Mouse (Mus musculus): ENCODE measurements around the gene Tmem251. TPM values are rescaled to one million over a fixed set of nuclear protein-coding genes. Genes with fewer than 3 reads are reported as not detected.

Tmem251 gene
- 4.5 TPM for polyA plus RNA-seq (2012; fragmentation: generic; extraction: Trizol)
- long read RNA-seq, experiment 1, transcript Tmem251-201 (2 exons, 3,367 nt) = major isoform, 24 of 31 reads
- long read RNA-seq, experiment 1, partial matches to known transcripts = 1 of 31 reads
- long read RNA-seq, experiment 1, other reads (novel, unspliced or antisense) = 6 of 31 reads
- long read RNA-seq, experiment 2, transcript Tmem251-201 (2 exons, 3,367 nt) = major isoform, 7 of 10 reads
- long read RNA-seq, experiment 2, partial matches to known transcripts = 0 of 10 reads
- long read RNA-seq, experiment 2, other reads (novel, unspliced or antisense) = 3 of 10 reads

- TF ChIP-seq MAX (IDR thresholded peaks at IDR 0.05) = no peak
- TF ChIP-seq FOSL1 (IDR thresholded peaks at IDR 0.05; ENCODE audit: insufficient read depth, low read length, poor library complexity, severe bottlenecking) = no peak
- TF ChIP-seq CTCF (IDR thresholded peaks at IDR 0.05; ENCODE audit: control insufficient read depth, insufficient read depth, insufficient read length) = no peak
- TF ChIP-seq MYOG (IDR thresholded peaks at IDR 0.05; ENCODE audit: control insufficient read depth, extremely low read depth, insufficient read length) = no peak
- TF ChIP-seq CEBPB (IDR thresholded peaks at IDR 0.05; ENCODE audit: low read depth) = no peak
- no peak for TF ChIP-seq USF1 (IDR thresholded peaks at IDR 0.05; ENCODE audit: low read depth)
- TF ChIP-seq MYOD1 (IDR thresholded peaks at IDR 0.05; ENCODE audit: control insufficient read depth, insufficient read length, low read depth) = no peak
- Histone ChIP-seq H3K27me3 (ENCODE audit: control insufficient read depth, insufficient read depth, insufficient read length) (no peaks in the 10 kb centered on the region), H3K79me2 (ENCODE audit: control insufficient read depth, insufficient read depth) (peaks cover 66% of the 10 kb centered on the region), H3K36me3 (ENCODE audit: control insufficient read depth, insufficient read depth) (peaks cover 24% of the 10 kb centered on the region), H3K79me3 (ENCODE audit: low read depth) (peaks cover 37% of the 10 kb centered on the region), H3K4me3 (ENCODE audit: insufficient read depth, poor library complexity, severe bottlenecking) (peak within 1 kb of the TSS; percentile 61), H3ac (ENCODE audit: control insufficient read depth, insufficient read length, low read depth) (peak within 1 kb of the TSS; percentile 84)
Observed at GRCm38 (mm10) chr12:102743589-102744574, at the start of gene Tmem251, which contains the start of gene Moap1. Tmem251 (plus strand) TSS chr12:102743762. Moap1 (minus strand) TSS chr12:102743661.

DNA sequence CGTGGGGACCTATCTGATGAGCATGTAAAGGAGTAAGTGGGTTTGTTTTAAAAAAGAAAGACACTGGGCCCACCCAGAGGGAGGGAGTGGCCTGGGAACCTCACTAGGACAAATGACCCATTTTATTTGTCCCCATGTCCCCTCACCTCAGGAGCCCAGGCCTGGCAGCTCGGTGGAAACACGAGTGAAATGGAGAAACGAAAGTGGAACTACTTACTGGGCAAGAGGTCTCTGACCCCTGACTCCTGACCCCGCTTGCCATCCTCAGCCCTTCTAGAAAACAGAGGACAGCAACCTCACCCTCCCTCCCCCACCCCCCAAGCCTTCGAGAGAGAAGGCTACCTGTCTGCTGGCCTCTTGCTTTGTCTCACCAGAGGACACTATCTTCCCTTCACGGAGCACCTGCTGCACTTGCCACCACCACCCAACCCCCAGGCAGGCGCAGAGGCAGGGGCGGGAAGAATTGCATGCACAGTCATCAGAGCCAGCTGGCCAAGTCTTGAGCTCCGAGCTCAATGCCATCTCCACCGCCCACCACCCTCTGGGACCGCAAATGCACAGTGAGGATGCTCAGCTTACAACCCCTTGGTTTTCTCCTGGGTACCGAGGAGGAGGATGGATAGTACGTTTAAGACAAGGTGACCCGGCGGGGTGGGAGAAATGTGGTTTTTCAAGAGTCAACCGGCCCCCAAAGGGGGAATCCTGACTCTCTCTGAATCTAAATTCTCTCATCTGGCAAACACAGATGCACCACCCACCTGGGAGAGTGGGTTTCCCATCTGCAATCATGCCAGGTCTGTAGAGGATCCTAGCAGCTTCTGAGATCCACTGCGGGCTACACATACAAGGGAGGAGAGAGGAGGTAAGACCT lies 48.0 kb upstream of the Tmem251 start:
- TF ChIP-seq USF1 (IDR thresholded peaks at IDR 0.05; ENCODE audit: low read depth) = no peak
- TF ChIP-seq MYOD1 (IDR thresholded peaks at IDR 0.05; ENCODE audit: control insufficient read depth, insufficient read length, low read depth) = no peak
- no peak for TF ChIP-seq MYOG (IDR thresholded peaks at IDR 0.05; ENCODE audit: control insufficient read depth, extremely low read depth, insufficient read length)
- TF ChIP-seq FOSL1 (IDR thresholded peaks at IDR 0.05; ENCODE audit: insufficient read depth, low read length, poor library complexity, severe bottlenecking) = no peak
- no peak for TF ChIP-seq CEBPB (IDR thresholded peaks at IDR 0.05; ENCODE audit: low read depth)
- no peak for TF ChIP-seq MAX (IDR thresholded peaks at IDR 0.05)
- TF ChIP-seq CTCF (IDR thresholded peaks at IDR 0.05; ENCODE audit: control insufficient read depth, insufficient read depth, insufficient read length) = no peak
- Histone ChIP-seq H3K4me3 (ENCODE audit: insufficient read depth, poor library complexity, severe bottlenecking) (no peak overlapping the region), H3K79me2 (ENCODE audit: control insufficient read depth, insufficient read depth) (no peaks in the 10 kb centered on the region), H3K27me3 (ENCODE audit: control insufficient read depth, insufficient read depth, insufficient read length) (no peaks in the 10 kb centered on the region), H3K36me3 (ENCODE audit: control insufficient read depth, insufficient read depth) (no peaks in the 10 kb centered on the region), H3ac (ENCODE audit: control insufficient read depth, insufficient read length, low read depth) (no peak overlapping the region), H3K79me3 (ENCODE audit: low read depth) (no peaks in the 10 kb centered on the region)

DNA sequence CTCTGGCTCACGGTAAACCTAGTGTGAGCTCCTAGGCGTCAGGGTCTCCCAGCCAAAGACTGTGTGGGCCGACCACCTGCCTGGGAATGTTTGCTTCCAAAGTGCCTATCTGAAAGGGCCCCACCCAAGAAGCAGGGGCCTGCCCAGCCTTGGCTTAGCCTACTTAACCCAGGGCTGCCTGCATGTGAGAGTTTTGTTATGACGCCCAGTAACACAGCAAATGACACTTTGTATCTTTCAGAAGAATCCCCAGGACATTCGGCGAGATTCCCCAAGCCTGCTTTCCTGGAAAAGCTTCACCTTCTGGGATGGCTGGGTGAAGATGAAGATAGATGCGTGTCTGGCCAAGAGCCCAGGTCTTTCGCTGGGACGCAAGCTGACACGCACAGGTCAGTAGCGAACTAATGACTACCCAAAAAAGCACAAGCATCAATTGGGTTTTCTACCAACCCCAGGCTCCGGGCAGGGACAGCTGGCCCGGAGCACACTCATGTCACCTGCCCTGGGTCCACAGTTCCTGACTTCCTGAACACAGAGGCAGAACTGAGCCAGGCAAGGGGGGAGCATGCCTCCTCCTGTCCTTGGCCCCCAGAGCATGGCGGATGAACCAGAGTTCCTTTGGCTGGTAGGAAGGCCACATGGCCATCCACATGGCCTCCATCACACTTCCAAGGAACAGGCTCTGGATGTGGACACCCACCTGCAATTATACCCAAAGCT lies 46.8 kb upstream of the Tmem251 start:
- no peaks in the 10 kb centered on the region for H3K79me3 ChIP-seq (ENCODE audit: low read depth)
- no peaks in the 10 kb centered on the region for H3K27me3 ChIP-seq (ENCODE audit: control insufficient read depth, insufficient read depth, insufficient read length)
- H3K4me3 ChIP-seq (ENCODE audit: insufficient read depth, poor library complexity, severe bottlenecking) = no peak overlapping the region
- H3ac ChIP-seq (ENCODE audit: control insufficient read depth, insufficient read length, low read depth) = no peak overlapping the region
- H3K79me2 ChIP-seq (ENCODE audit: control insufficient read depth, insufficient read depth) = no peaks in the 10 kb centered on the region
- no peaks in the 10 kb centered on the region for H3K36me3 ChIP-seq (ENCODE audit: control insufficient read depth, insufficient read depth)
- no peak for TF ChIP-seq USF1 (IDR thresholded peaks at IDR 0.05; ENCODE audit: low read depth)
- TF ChIP-seq CTCF (IDR thresholded peaks at IDR 0.05; ENCODE audit: control insufficient read depth, insufficient read depth, insufficient read length) = no peak
- no peak for TF ChIP-seq MYOD1 (IDR thresholded peaks at IDR 0.05; ENCODE audit: control insufficient read depth, insufficient read length, low read depth)
- no peak for TF ChIP-seq CEBPB (IDR thresholded peaks at IDR 0.05; ENCODE audit: low read depth)
- TF ChIP-seq FOSL1 (IDR thresholded peaks at IDR 0.05; ENCODE audit: insufficient read depth, low read length, poor library complexity, severe bottlenecking) = no peak
- TF ChIP-seq MAX (IDR thresholded peaks at IDR 0.05) = no peak
- no peak for TF ChIP-seq MYOG (IDR thresholded peaks at IDR 0.05; ENCODE audit: control insufficient read depth, extremely low read depth, insufficient read length)

DNA sequence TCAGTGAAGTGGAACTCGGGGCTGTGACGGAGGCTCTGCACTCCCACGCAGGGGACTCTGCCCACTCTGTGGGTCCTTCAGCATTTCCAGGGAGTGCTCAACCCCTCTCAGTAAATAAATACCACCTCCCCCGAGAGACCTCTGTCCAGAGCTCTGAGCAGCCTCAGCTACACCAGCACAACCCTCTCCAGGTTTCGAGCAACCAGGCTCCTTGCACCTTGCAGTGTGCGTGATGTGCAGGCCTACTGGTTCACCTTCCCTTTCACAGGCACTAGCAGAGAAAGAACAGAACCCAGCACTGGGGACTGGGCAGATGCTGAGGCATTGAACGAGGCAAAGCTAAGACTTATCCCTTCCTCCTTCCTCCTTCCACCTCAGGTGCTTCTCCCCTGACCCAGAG lies 46.2 kb upstream of the Tmem251 start:
- TF ChIP-seq USF1 (IDR thresholded peaks at IDR 0.05; ENCODE audit: low read depth) (no peak), MYOG (IDR thresholded peaks at IDR 0.05; ENCODE audit: control insufficient read depth, extremely low read depth, insufficient read length) (no peak), CTCF (IDR thresholded peaks at IDR 0.05; ENCODE audit: control insufficient read depth, insufficient read depth, insufficient read length) (no peak), MYOD1 (IDR thresholded peaks at IDR 0.05; ENCODE audit: control insufficient read depth, insufficient read length, low read depth) (no peak), FOSL1 (IDR thresholded peaks at IDR 0.05; ENCODE audit: insufficient read depth, low read length, poor library complexity, severe bottlenecking) (no peak), CEBPB (IDR thresholded peaks at IDR 0.05; ENCODE audit: low read depth) (no peak), MAX (IDR thresholded peaks at IDR 0.05) (no peak)
- H3K79me2 ChIP-seq (ENCODE audit: control insufficient read depth, insufficient read depth) = no peaks in the 10 kb centered on the region
- no peaks in the 10 kb centered on the region for H3K79me3 ChIP-seq (ENCODE audit: low read depth)
- H3K36me3 ChIP-seq (ENCODE audit: control insufficient read depth, insufficient read depth) = no peaks in the 10 kb centered on the region
- H3K27me3 ChIP-seq (ENCODE audit: control insufficient read depth, insufficient read depth, insufficient read length) = no peaks in the 10 kb centered on the region
- H3K4me3 ChIP-seq (ENCODE audit: insufficient read depth, poor library complexity, severe bottlenecking) = no peak overlapping the region
- no peak overlapping the region for H3ac ChIP-seq (ENCODE audit: control insufficient read depth, insufficient read length, low read depth)
